Mouse (Mus musculus) naive thymus-derived CD4-positive, alpha-beta T cell, adult 5 months (primary cell): ENCODE measurements around the gene Tas2r119. TPM values are rescaled to one million over a fixed set of nuclear protein-coding genes. Genes with fewer than 3 reads are reported as not detected.

Experiments
- polyA plus RNA-seq: library from polyadenylated mRNA; unstranded; fragments of 100-300 nt; shearing (Covaris generic); gene quantifications from one replicate; pipeline ENCODE4 v1.2.1, GENCODE M21; 2017

The Tas2r119 gene
- polyA plus RNA-seq, result not detected

GRCm38 (mm10) chr15:32176989-32177388, at the start of gene Tas2r119:
Gene Tas2r119 (plus strand): TSS chr15:32177289.

Other genes starting within 250 kb of the Tas2r119 start
- not detected for gene Sema5a, start 67.5 kb downstream of the Tas2r119 start, polyA plus RNA-seq